Mouse (Mus musculus) hindbrain, postnatal 0 days (tissue): Measurements from ENCODE around the gene Plxdc1. TPM values are rescaled to one million over a fixed set of nuclear protein-coding genes. Genes with fewer than 3 reads are reported as not detected.

Experiments used
- ATAC-seq: fragments of 200-750 bp; cut with Nextera tagmentation; 2 replicates; pipeline ENCODE4 v1.8.0; 2017; ENCODE audit warnings: mild to moderate bottlenecking, moderate TSS enrichment, moderate library complexity
- DNase-seq: peaks from one replicate; pipeline ENCODE4 v3.0.0-alpha.2; 2015; ENCODE audit warnings: low spot score
- H3K27ac ChIP-seq: fragments of 300-500 bp; sonication (generic); 2 replicates; pipeline ENCODE4 v1.5.1; 2014; ENCODE audit warnings: mild to moderate bottlenecking
- H3K27me3 ChIP-seq: fragments of 300-500 bp; sonication (generic); 2 replicates; pipeline ENCODE4 v1.6.1; 2014; ENCODE audit warnings: low read length, mixed read lengths; ENCODE audit not compliant: insufficient read depth
- H3K36me3 ChIP-seq: fragments of 300-500 bp; sonication (generic); 2 replicates; pipeline ENCODE4 v1.6.1; 2014; ENCODE audit warnings: low read length, mixed read lengths; ENCODE audit not compliant: insufficient read depth
- H3K4me1 ChIP-seq: fragments of 300-500 bp; sonication (generic); 2 replicates; pipeline ENCODE4 v1.6.1; 2014; ENCODE audit warnings: antibody characterized with exemption, low read length, mixed read lengths; ENCODE audit not compliant: insufficient read depth
- H3K4me2 ChIP-seq: fragments of 300-500 bp; sonication (generic); 2 replicates; pipeline ENCODE4 v1.6.1; 2014; ENCODE audit warnings: low read depth, mild to moderate bottlenecking, low read length, moderate library complexity, mixed read lengths
- H3K4me3 ChIP-seq: fragments of 300-500 bp; sonication (generic); 2 replicates; pipeline ENCODE4 v1.5.1; 2014; ENCODE audit warnings: low read length
- H3K9ac ChIP-seq: fragments of 300-500 bp; sonication (generic); replicated peaks from 2 replicates; pipeline ENCODE4 v1.6.1; 2014; ENCODE audit warnings: mild to moderate bottlenecking, low read length, moderate library complexity, mixed read lengths
- H3K9me3 ChIP-seq: fragments of 300-500 bp; sonication (generic); 2 replicates; pipeline ENCODE4 v1.6.1; 2016; ENCODE audit warnings: low read length, mixed read lengths
- CTCF ChIP-seq: IDR thresholded peaks from 2 replicates; pipeline ENCODE4 v1.5.1; 2016; ENCODE audit warnings: antibody characterized with exemption, control low read depth, low read depth
- WGBS: fragments of 180-500 bp; shearing (Covaris S2); extraction: QIAGEN DNeasy Blood & Tissue Kit; methylation state at CpG from one replicate; pipeline ENCODE4 v1.1.7; 2014; 5-methylcytosine and 5-hydroxymethylcytosine counted together
- polyA plus RNA-seq: library from polyadenylated mRNA; unstranded; fragments of >200 nt; fragmentation: Nextera tagmentation; extraction: Ambion mirVana; gene quantifications from 2 replicates; pipeline ENCODE4 v1.2.1, GENCODE M21; 2015
- total RNA-seq: library from RNA; depleted of rRNA; stranded (reverse); fragments of >200 nt; gene quantifications from 2 replicates; pipeline ENCODE4 v1.2.3, GENCODE M21; 2014

The Plxdc1 gene
- total and polyA plus RNA-seq, 2 experiments from 2014 or later: 3.8 to 4.2 TPM

- H3K4me3 ChIP-seq: no peak overlapping the region
- WGBS: 90% methylated on average over 9 of the region's 9 CpGs
- no peaks in the 10 kb centered on the region for H3K36me3 ChIP-seq
- H3K4me1 ChIP-seq: no peaks in the 10 kb centered on the region
- H3K9me3 ChIP-seq: no peaks in the 10 kb centered on the region
- H3K27me3 ChIP-seq: no peaks in the 10 kb centered on the region
- H3K27ac ChIP-seq: no peak overlapping the region
- no peak overlapping the region for H3K4me2 ChIP-seq
- ATAC-seq (no peak), DNase-seq (no peak)
- no peak for TF ChIP-seq CTCF
- H3K9ac ChIP-seq: no peak overlapping the region
Measured at GRCm38 (mm10) chr11:97906905-97907304, 79.3 kb downstream of the Plxdc1 start.

GRCm38 (mm10) chr11:97905941-97906340 lies 80.3 kb downstream of the Plxdc1 start:
- 67% methylated on average over 2 of the region's 2 CpGs for WGBS
- H3K4me3 ChIP-seq: no peak overlapping the region
- H3K4me2 ChIP-seq: no peak overlapping the region
- H3K27me3 ChIP-seq: no peaks in the 10 kb centered on the region
- H3K36me3 ChIP-seq: no peaks in the 10 kb centered on the region
- ATAC-seq (no peak), DNase-seq (no peak)
- TF ChIP-seq CTCF: no peak
- no peaks in the 10 kb centered on the region for H3K4me1 ChIP-seq
- H3K9me3 ChIP-seq: no peaks in the 10 kb centered on the region
- no peak overlapping the region for H3K9ac ChIP-seq
- no peak overlapping the region for H3K27ac ChIP-seq

GRCm38 (mm10) chr11:97905540-97905939 lies 80.7 kb downstream of the Plxdc1 start:
- Histone ChIP-seq H3K27ac (no peak overlapping the region), H3K4me1 (no peaks in the 10 kb centered on the region)

DNA sequence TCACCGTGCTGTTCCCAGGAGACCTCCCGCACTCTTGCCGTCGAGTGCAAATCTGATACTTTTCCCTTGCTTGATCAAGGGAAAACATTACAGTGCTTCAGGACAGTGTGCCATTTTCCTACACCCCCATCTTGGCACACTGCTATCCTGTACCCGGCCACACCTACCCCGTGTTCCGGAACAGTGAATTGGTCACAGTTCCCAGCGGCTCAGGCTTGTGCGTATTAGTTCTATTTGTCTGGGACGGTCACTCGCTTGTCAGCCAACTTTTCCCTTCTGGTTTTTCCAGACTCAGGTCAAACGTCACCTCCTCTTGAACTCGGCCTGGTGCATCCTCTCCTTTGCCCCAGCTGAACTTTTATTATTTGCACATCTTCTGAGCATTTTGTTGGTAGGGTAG lies 81.4 kb downstream of the Plxdc1 start:
- TF ChIP-seq CTCF: no peak
- Histone ChIP-seq H3K4me2 (no peak overlapping the region), H3K4me3 (no peak overlapping the region), H3K4me1 (no peaks in the 10 kb centered on the region), H3K36me3 (no peaks in the 10 kb centered on the region), H3K27me3 (no peaks in the 10 kb centered on the region), H3K27ac (no peak overlapping the region), H3K9ac (no peak overlapping the region), H3K9me3 (no peaks in the 10 kb centered on the region)
- DNase-seq (no peak), ATAC-seq (no peak)
- 82% methylated on average over 13 of the region's 13 CpGs for WGBS

More at GRCm38 (mm10) chr11:97905540-97905939, 80.7 kb downstream of the Plxdc1 start:
- 91% methylated on average over 2 of the region's 2 CpGs for WGBS
- no peak overlapping the region for H3K9ac ChIP-seq
- no peak overlapping the region for H3K4me2 ChIP-seq
- no peak overlapping the region for H3K4me3 ChIP-seq
- no peak for DNase-seq
- TF ChIP-seq CTCF: no peak
- H3K36me3 ChIP-seq: no peaks in the 10 kb centered on the region
- no peaks in the 10 kb centered on the region for H3K27me3 ChIP-seq
- no peak for ATAC-seq
- no peaks in the 10 kb centered on the region for H3K9me3 ChIP-seq

DNA sequence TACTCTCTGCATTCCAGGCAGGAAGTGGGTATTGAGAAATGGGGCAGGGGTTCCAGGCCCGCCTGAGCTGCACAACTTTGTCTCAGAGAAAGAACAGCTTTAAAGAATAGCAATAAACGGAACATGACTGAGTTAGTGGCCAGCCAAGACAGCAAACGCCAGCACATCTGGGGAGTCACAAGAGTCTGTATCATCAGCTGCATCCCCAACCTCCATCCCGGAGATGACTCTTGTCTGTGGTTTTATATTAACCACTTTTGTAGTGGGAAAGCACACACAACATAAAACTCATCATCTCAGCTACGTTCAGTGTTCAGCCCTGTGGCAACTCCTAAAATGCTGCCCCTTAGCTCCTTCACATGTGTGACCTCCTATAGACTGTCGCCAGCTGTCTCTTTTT lies 84.4 kb downstream of the Plxdc1 start:
- H3K27ac ChIP-seq: no peak overlapping the region
- no peak for DNase-seq
- no peak for TF ChIP-seq CTCF
- H3K36me3 ChIP-seq: no peaks in the 10 kb centered on the region
- no peak overlapping the region for H3K4me3 ChIP-seq
- H3K9me3 ChIP-seq: no peaks in the 10 kb centered on the region
- H3K9ac ChIP-seq: no peak overlapping the region
- no peak for ATAC-seq
- H3K27me3 ChIP-seq: no peaks in the 10 kb centered on the region
- 82% methylated on average over 6 of the region's 6 CpGs for WGBS
- H3K4me2 ChIP-seq: no peak overlapping the region
- no peaks in the 10 kb centered on the region for H3K4me1 ChIP-seq

- peak; percentile 76 for ATAC-seq
Measured at GRCm38 (mm10) chr11:97899822-97900221, 86.4 kb downstream of the Plxdc1 start.

GRCm38 (mm10) chr11:97897568-97898185 lies 88.6 kb downstream of the Plxdc1 start:
- Histone ChIP-seq H3K9ac (no peak overlapping the region), H3K4me3 (no peak overlapping the region), H3K9me3 (no peaks in the 10 kb centered on the region), H3K4me1 (no peaks in the 10 kb centered on the region), H3K27me3 (no peaks in the 10 kb centered on the region), H3K36me3 (no peaks in the 10 kb centered on the region), H3K27ac (no peak overlapping the region), H3K4me2 (no peak overlapping the region)
- ATAC-seq: no peak
- DNase-seq: no peak
- 80% methylated on average over 3 of the region's 3 CpGs for WGBS
- TF ChIP-seq CTCF: no peak

More at GRCm38 (mm10) chr11:97899822-97900221, 86.4 kb downstream of the Plxdc1 start:
- Histone ChIP-seq H3K9me3 (no peaks in the 10 kb centered on the region), H3K4me1 (no peaks in the 10 kb centered on the region), H3K27me3 (no peaks in the 10 kb centered on the region), H3K36me3 (no peaks in the 10 kb centered on the region), H3K4me3 (no peak overlapping the region), H3K27ac (no peak overlapping the region), H3K4me2 (no peak overlapping the region), H3K9ac (no peak overlapping the region)
- peak; percentile 94 for TF ChIP-seq CTCF
- DNase-seq: peak; percentile 96
- WGBS: 1% methylated on average over 2 of the region's 2 CpGs
